Mouse (Mus musculus): ENCODE measurements around the gene Ms4a14. TPM values are rescaled to one million over a fixed set of nuclear protein-coding genes. Genes with fewer than 3 reads are reported as not detected.

The Ms4a14 gene
- total and polyA plus RNA-seq, 3 experiments, result not detected

Other genes starting within 250 kb of the Ms4a14 start
- not detected in 2 replicates for gene Ms4a8a, start 233.4 kb downstream of the Ms4a14 start, total RNA-seq (2012; rRNA removed)
- not detected for gene Ms4a8a, start 233.4 kb downstream of the Ms4a14 start, polyA plus RNA-seq (2012; ENCODE audit: insufficient read depth in 1 of 2, insufficient read length in 2 of 2, low read depth in 1 of 2, low replicate concordance in 2 of 2, missing spikeins in 1 of 2)
- not detected in 2 replicates for gene 1700017D01Rik, start 183.6 kb downstream of the Ms4a14 start, total RNA-seq (2012; rRNA removed)
- gene 1700017D01Rik, start 183.6 kb downstream of the Ms4a14 start, polyA plus RNA-seq (2012; ENCODE audit: insufficient read depth in 1 of 2, insufficient read length in 2 of 2, low read depth in 1 of 2, low replicate concordance in 2 of 2, missing spikeins in 1 of 2), result not detected
- not detected in 2 replicates for gene 1700025F22Rik, start 149.1 kb downstream of the Ms4a14 start, total RNA-seq (2012; rRNA removed)
- gene 1700025F22Rik, start 149.1 kb downstream of the Ms4a14 start, polyA plus RNA-seq (2012; ENCODE audit: insufficient read depth in 1 of 2, insufficient read length in 2 of 2, low read depth in 1 of 2, low replicate concordance in 2 of 2, missing spikeins in 1 of 2), result not detected
- not detected in 2 replicates for gene Ms4a13, start 117.7 kb downstream of the Ms4a14 start, total RNA-seq (2012; rRNA removed)
- not detected for gene Ms4a13, start 117.7 kb downstream of the Ms4a14 start, polyA plus RNA-seq (2012; ENCODE audit: insufficient read depth in 1 of 2, insufficient read length in 2 of 2, low read depth in 1 of 2, low replicate concordance in 2 of 2, missing spikeins in 1 of 2)
- not detected in 2 replicates for gene Ms4a12, start 82.0 kb downstream of the Ms4a14 start, total RNA-seq (2012; rRNA removed)
- gene Ms4a12, start 82.0 kb downstream of the Ms4a14 start, polyA plus RNA-seq (2012; ENCODE audit: insufficient read depth in 1 of 2, insufficient read length in 2 of 2, low read depth in 1 of 2, low replicate concordance in 2 of 2, missing spikeins in 1 of 2), result not detected
- not detected in 2 replicates for gene Ms4a1, start 48.2 kb downstream of the Ms4a14 start, total RNA-seq (2012; rRNA removed)
- gene Ms4a1, start 48.2 kb downstream of the Ms4a14 start, polyA plus RNA-seq (2012; ENCODE audit: insufficient read depth in 1 of 2, insufficient read length in 2 of 2, low read depth in 1 of 2, low replicate concordance in 2 of 2, missing spikeins in 1 of 2), result not detected
- not detected in 2 replicates for gene Ms4a5, start 30.6 kb downstream of the Ms4a14 start, total RNA-seq (2012; rRNA removed)
- not detected for gene Ms4a5, start 30.6 kb downstream of the Ms4a14 start, polyA plus RNA-seq (2012; ENCODE audit: insufficient read depth in 1 of 2, insufficient read length in 2 of 2, low read depth in 1 of 2, low replicate concordance in 2 of 2, missing spikeins in 1 of 2)
- gene Ms4a7, start 21.7 kb upstream of the Ms4a14 start, total RNA-seq (2012; rRNA removed), result not detected in 2 replicates
- not detected for gene Ms4a7, start 21.7 kb upstream of the Ms4a14 start, polyA plus RNA-seq (2012; ENCODE audit: insufficient read depth in 1 of 2, insufficient read length in 2 of 2, low read depth in 1 of 2, low replicate concordance in 2 of 2, missing spikeins in 1 of 2)
- not detected in 2 replicates for gene Ms4a4a, start 61.1 kb upstream of the Ms4a14 start, total RNA-seq (2012; rRNA removed)
- not detected for gene Ms4a4a, start 61.1 kb upstream of the Ms4a14 start, polyA plus RNA-seq (2012; ENCODE audit: insufficient read depth in 1 of 2, insufficient read length in 2 of 2, low read depth in 1 of 2, low replicate concordance in 2 of 2, missing spikeins in 1 of 2)
- not detected in 2 replicates for gene Ms4a4c, start 90.3 kb upstream of the Ms4a14 start, total RNA-seq (2012; rRNA removed)
- not detected for gene Ms4a4c, start 90.3 kb upstream of the Ms4a14 start, polyA plus RNA-seq (2012; ENCODE audit: insufficient read depth in 1 of 2, insufficient read length in 2 of 2, low read depth in 1 of 2, low replicate concordance in 2 of 2, missing spikeins in 1 of 2)
- not detected in 2 replicates for gene Ms4a4b, start 129.1 kb upstream of the Ms4a14 start, total RNA-seq (2012; rRNA removed)
- gene Ms4a4b, start 129.1 kb upstream of the Ms4a14 start, polyA plus RNA-seq (2012; ENCODE audit: insufficient read depth in 1 of 2, insufficient read length in 2 of 2, low read depth in 1 of 2, low replicate concordance in 2 of 2, missing spikeins in 1 of 2), result not detected
- not detected in 2 replicates for gene Ms4a6c, start 154.9 kb upstream of the Ms4a14 start, total RNA-seq (2012; rRNA removed)
- not detected for gene Ms4a6c, start 154.9 kb upstream of the Ms4a14 start, polyA plus RNA-seq (2012; ENCODE audit: insufficient read depth in 1 of 2, insufficient read length in 2 of 2, low read depth in 1 of 2, low replicate concordance in 2 of 2, missing spikeins in 1 of 2)
- not detected in 2 replicates for gene Gm8369, start 171.5 kb upstream of the Ms4a14 start, total RNA-seq (2012; rRNA removed)
- not detected for gene Gm8369, start 171.5 kb upstream of the Ms4a14 start, polyA plus RNA-seq (2012; ENCODE audit: insufficient read depth in 1 of 2, insufficient read length in 2 of 2, low read depth in 1 of 2, low replicate concordance in 2 of 2, missing spikeins in 1 of 2)
- gene Ms4a6b, start 202.1 kb upstream of the Ms4a14 start, total RNA-seq (2012; rRNA removed), result not detected in 2 replicates
- gene Ms4a6b, start 202.1 kb upstream of the Ms4a14 start, polyA plus RNA-seq (2012; ENCODE audit: insufficient read depth in 1 of 2, insufficient read length in 2 of 2, low read depth in 1 of 2, low replicate concordance in 2 of 2, missing spikeins in 1 of 2), result not detected
- not detected in 2 replicates for gene Ms4a4d, start 222.3 kb upstream of the Ms4a14 start, total RNA-seq (2012; rRNA removed)
- not detected for gene Ms4a4d, start 222.3 kb upstream of the Ms4a14 start, polyA plus RNA-seq (2012; ENCODE audit: insufficient read depth in 1 of 2, insufficient read length in 2 of 2, low read depth in 1 of 2, low replicate concordance in 2 of 2, missing spikeins in 1 of 2)